Mouse (Mus musculus) CD8-positive naive resting alpha-beta T cell, adult 57 days (primary cell): ENCODE results near the gene Atcay. TPM values are rescaled to one million over a fixed set of nuclear protein-coding genes. Genes with fewer than 3 reads are reported as not detected.

Experiments used
- total RNA-seq: library from RNA; stranded (reverse); gene quantifications from one replicate; pipeline ENCODE4 v1.2.4, GENCODE M21; 2023

Atcay gene
- total RNA-seq, result 0.12 TPM

GRCm38 (mm10) chr10:81230438-81231332, at the start of gene Atcay:
Gene Atcay, minus strand, starts transcription at chr10:81230833.

DNA sequence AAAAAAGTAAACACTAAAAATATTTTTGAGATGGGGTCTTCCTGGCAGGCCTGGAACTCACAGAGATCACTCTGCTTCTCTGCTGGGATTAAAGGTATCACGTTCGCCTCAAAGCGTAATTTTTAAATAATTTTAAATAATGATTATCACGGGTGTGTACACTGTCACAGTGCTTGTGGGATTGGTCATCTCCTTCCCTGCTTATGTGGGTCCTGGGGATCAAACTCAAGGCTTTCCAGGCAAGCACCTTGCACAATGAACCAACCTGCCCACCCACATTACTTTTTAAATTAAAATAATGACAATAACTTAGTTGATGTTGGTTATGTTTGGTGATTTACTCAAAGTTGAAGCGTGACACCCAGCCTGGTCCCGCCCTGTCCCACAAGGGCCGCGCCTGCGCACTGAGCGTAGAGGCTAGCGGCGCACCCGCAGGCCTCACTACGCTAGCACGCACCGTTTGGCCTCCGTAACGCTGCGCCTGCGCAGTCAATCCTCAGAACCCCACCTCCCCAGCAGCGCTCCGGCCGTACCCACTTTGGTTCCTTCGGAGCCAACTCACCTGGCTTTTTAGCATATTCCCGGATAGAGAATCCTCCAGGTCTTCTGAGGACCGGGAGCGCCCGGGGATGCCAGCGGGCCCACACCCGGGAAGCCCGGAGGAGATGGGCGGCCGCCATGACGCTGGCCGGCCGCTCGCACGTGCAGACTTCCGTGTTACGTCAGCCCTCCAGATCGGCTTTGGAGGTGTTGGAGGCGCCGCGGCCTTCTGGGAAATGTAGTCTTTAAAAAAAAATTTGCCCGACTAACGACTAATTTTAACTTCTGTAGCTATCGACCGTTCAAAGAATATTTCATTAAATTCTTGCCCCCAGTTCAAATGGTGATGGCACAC, 35.8 kb upstream of the Atcay start, which contains the start of the genes Mrpl54 and Apba3:
Mrpl54 (minus strand) TSS at position 724 of the 895 bp plus-strand sequence.
Apba3 (plus strand) TSS at position 750 of the 895 bp plus-strand sequence.

DNA sequence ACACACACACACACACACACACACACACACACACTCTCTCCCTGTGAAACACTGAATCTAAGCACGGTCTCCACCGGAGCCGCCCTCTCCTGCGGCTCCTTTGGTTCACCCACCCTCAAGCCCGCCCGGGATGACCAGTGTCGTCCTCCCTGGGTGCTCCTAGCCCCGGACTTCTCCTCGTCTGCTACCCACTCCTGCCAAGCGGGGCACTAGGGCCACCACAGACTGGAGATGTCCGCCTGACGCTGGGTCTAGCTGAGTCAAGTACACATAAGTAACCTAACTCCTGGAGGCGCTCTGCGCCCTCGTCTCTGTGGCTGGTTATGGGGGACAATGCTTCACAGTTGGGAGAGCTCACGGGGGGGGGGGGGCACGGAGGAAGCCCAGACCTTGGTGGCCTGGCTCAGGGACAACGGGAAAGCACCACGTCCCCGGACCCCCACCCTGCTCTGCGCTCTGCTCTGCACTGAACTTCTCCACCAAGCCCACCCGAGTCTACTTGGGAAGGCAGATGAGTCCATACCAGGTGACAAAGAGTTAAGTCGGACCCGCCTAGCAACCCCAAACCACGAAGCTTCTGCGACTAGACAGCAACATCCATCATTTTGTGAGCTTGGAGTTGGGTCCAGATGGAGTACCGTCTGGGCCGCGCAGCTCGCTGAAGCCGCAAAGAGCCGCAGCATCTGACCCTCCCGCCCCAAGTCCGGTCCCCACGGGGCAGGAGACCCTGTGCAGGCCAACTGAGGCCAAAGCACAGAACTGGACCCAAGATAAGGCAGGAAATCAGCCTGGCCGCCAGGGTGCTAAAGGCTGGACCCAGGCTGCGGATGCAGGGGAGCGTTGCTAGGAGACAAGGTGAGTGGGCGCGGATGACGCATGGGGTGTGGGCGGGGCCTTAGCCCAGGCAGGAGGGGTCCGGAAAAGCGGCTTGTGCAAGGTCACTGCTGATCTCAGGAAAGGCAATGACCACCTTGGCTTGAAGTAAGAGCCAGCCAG, 22.1 kb upstream of the Atcay start, which contains the start of gene Matk:
Matk (plus strand) TSS at position 512 of the 996 bp plus-strand sequence.

DNA sequence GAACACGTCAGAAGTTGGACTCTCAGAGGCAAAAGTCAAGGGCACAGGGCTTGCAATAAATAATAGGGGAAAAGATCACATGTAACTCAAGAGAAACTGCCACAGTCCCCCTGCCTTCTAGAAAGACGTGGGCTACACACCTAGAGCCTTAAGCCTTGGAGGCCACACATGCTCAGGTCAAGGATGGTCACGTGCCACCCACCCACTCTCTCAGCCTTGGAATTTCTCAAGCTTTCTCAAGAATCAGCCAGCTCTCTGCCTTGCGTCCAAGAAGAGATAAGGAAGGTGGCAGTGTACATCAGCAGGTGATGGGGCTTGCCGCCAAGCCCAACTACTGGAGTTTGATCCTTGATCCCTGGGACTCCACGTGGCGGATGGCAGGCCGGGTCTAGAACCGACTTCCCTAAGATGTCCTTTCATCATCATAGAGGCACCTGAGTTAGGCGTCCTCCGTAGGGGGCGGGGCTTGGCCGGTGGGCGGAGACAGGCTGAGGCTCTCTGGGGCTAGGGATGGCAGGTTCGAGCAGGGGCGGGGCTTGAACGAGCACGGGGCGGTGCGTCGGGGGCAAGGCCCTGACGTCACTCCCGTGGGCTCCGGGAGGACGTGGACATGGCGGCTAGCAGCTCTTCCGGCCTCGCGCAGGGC, 2.1 kb upstream of the Atcay start, which contains the start of gene Zfr2:
Zfr2 (plus strand) TSS at position 576 of the 646 bp plus-strand sequence.

GRCm38 (mm10) chr10:81201807-81202758, 28.6 kb downstream of the Atcay start, which contains the start of gene Nmrk2:
Gene Nmrk2, minus strand, starts transcription at chr10:81202051.

DNA sequence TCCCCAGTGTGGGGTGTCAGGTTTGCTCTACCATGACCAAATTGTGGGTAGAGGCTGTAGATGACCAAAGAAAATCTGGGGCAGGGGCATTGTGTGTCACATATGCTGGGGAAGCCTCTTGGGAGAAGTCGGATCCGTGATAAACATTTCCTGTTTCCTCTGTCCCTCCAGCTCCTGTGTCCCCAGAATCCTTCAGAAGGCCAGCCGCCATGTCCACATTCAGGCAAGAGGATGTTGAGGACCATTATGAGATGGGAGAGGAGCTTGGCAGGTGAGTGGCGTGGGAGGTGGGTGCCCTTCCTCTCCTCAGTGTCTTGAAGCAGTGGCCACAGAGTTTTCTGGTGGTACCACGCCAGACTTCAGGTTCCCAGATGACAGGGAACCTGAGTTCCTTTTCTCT, 46.8 kb downstream of the Atcay start, which contains the start of gene 4930442H23Rik:
4930442H23Rik (minus strand) TSS at position 45 of the 400 bp plus-strand sequence.

GRCm38 (mm10) chr10:81182336-81183333, 48.0 kb downstream of the Atcay start, which contains the start of gene Dapk3:
Gene Dapk3, plus strand, starts transcription at chr10:81183005.

GRCm38 (mm10) chr10:81176466-81177271, 54.0 kb downstream of the Atcay start, which contains the start of gene Eef2:
Gene Eef2, plus strand, starts transcription at chr10:81176631.

GRCm38 (mm10) chr10:81167200-81168086, 63.2 kb downstream of the Atcay start, which contains the start of gene Pias4:
Gene Pias4, minus strand, starts transcription at chr10:81167923.

Other genes with a start within 250 kb of the Atcay start
- gene Gng7, start 215.9 kb downstream of the Atcay start, total RNA-seq, result not detected
- not detected for gene Diras1, start 205.2 kb downstream of the Atcay start, total RNA-seq
- gene Slc39a3, start 193.4 kb downstream of the Atcay start, total RNA-seq, result 16.8 TPM
- gene Sgta, start 170.7 kb downstream of the Atcay start, total RNA-seq, result 52.5 TPM
- gene Thop1, start 160.8 kb downstream of the Atcay start, total RNA-seq, result 11.8 TPM
- not detected for gene Creb3l3, start 132.0 kb downstream of the Atcay start, total RNA-seq
- gene Map2k2, start 124.9 kb downstream of the Atcay start, total RNA-seq, result 113 TPM
- gene Zbtb7a, start 95.6 kb downstream of the Atcay start, total RNA-seq, result 75.4 TPM
- 41.2 TPM for gene Pias4, start 62.9 kb downstream of the Atcay start, total RNA-seq
- gene Eef2, start 54.2 kb downstream of the Atcay start, total RNA-seq, result 2,569 TPM
- 63.4 TPM for gene Dapk3, start 47.8 kb downstream of the Atcay start, total RNA-seq
- gene 4930442H23Rik, start 47.0 kb downstream of the Atcay start, total RNA-seq, result not detected
- 0.37 TPM for gene Nmrk2, start 28.8 kb downstream of the Atcay start, total RNA-seq
- 6.8 TPM for gene Zfr2, start 2.3 kb upstream of the Atcay start, total RNA-seq
- gene Matk, start 22.1 kb upstream of the Atcay start, total RNA-seq, result 21.5 TPM
- 123 TPM for gene Mrpl54, start 36.1 kb upstream of the Atcay start, total RNA-seq
- 27.2 TPM for gene Apba3, start 36.1 kb upstream of the Atcay start, total RNA-seq
- gene Tjp3, start 60.7 kb upstream of the Atcay start, total RNA-seq, result 4.8 TPM
- 106 TPM for gene Pip5k1c, start 62.1 kb upstream of the Atcay start, total RNA-seq
- 48.0 TPM for gene Cactin, start 90.3 kb upstream of the Atcay start, total RNA-seq
- gene Tbxa2r, start 97.9 kb upstream of the Atcay start, total RNA-seq, result 39.9 TPM
- not detected for gene Gipc3, start 112.4 kb upstream of the Atcay start, total RNA-seq
- gene Hmg20b, start 119.6 kb upstream of the Atcay start, total RNA-seq, result 41.6 TPM
- 4.8 TPM for gene Mfsd12, start 126.7 kb upstream of the Atcay start, total RNA-seq
- 5.7 TPM for gene 4930404N11Rik, start 135.0 kb upstream of the Atcay start, total RNA-seq
- gene Fzr1, start 147.7 kb upstream of the Atcay start, total RNA-seq, result 30.6 TPM
- 44.9 TPM for gene Dohh, start 153.6 kb upstream of the Atcay start, total RNA-seq
- 5.8 TPM for gene Gm48551, start 153.6 kb upstream of the Atcay start, total RNA-seq
- 4.2 TPM for gene Gm48552, start 158.2 kb upstream of the Atcay start, total RNA-seq
- 5.3 TPM for gene Smim24, start 162.2 kb upstream of the Atcay start, total RNA-seq
- 20.7 TPM for gene Nfic, start 224.8 kb upstream of the Atcay start, total RNA-seq